Mouse (Mus musculus) liver, adult 2 months (tissue): Measurements from ENCODE around the gene Klhl28. TPM values are rescaled to one million over a fixed set of nuclear protein-coding genes. Genes with fewer than 3 reads are reported as not detected.

ENCODE experiments used
- DNase-seq: peaks from one replicate; pipeline ENCODE4 v3.0.0-alpha.2; 2011; ENCODE audit warnings: low read depth, low spot score; ENCODE audit errors: extremely low read depth
- H3K27ac ChIP-seq: fragments of 200-500 bp; replicated peaks from 2 replicates; pipeline ENCODE4 v1.5.1; 2012; ENCODE audit warnings: low read depth, mild to moderate bottlenecking, control low read depth, inconsistent platforms, low read length; ENCODE audit not compliant: insufficient read depth
- H3K27me3 ChIP-seq: fragments of 200-500 bp; 2 replicates; pipeline ENCODE4 v1.6.1; 2012; ENCODE audit warnings: mild to moderate bottlenecking, moderate library complexity, low read length, inconsistent platforms; ENCODE audit not compliant: control insufficient read depth, insufficient read depth
- H3K36me3 ChIP-seq: fragments of 200-500 bp; 2 replicates; pipeline ENCODE4 v1.6.1; 2012; ENCODE audit warnings: low read length, inconsistent platforms; ENCODE audit not compliant: control insufficient read depth, insufficient read depth
- H3K4me1 ChIP-seq: fragments of 200-500 bp; 2 replicates; pipeline ENCODE4 v1.6.1; 2011; ENCODE audit warnings: low read length; ENCODE audit not compliant: control insufficient read depth, insufficient read depth
- H3K4me3 ChIP-seq: fragments of 200-500 bp; 2 replicates; pipeline ENCODE4 v1.5.1; 2011; ENCODE audit warnings: low read depth, mild to moderate bottlenecking, control low read depth, low read length, moderate library complexity; ENCODE audit not compliant: insufficient read depth
- H3K79me2 ChIP-seq: fragments of 200-500 bp; 2 replicates; pipeline ENCODE4 v1.6.1; 2012; ENCODE audit warnings: inconsistent platforms, mild to moderate bottlenecking, low read length, moderate library complexity; ENCODE audit not compliant: control insufficient read depth, insufficient read depth
- H3K9ac ChIP-seq: fragments of 200-500 bp; 2 replicates; pipeline ENCODE4 v1.6.1; 2012; ENCODE audit warnings: low read depth, mild to moderate bottlenecking, control low read depth, inconsistent platforms, low read length
- CTCF ChIP-seq: fragments of 200-500 bp; IDR thresholded peaks from 2 replicates; pipeline ENCODE4 v1.5.1; 2011; ENCODE audit warnings: low read depth, low read length, control low read depth
- POLR2A ChIP-seq: fragments of 200-500 bp; IDR thresholded peaks from 2 replicates; pipeline ENCODE4 v1.6.1; 2011; ENCODE audit warnings: low read length, control low read depth; ENCODE audit not compliant: insufficient read depth; ENCODE audit errors: extremely low read depth
- WGBS: fragments of 180-500 bp; shearing (Covaris S2); methylation state at CpG from one replicate; pipeline ENCODE4 v1.1.7; 2018; 5-methylcytosine and 5-hydroxymethylcytosine counted together
- polyA plus RNA-seq: library from polyadenylated mRNA; depleted of rRNA; stranded (reverse); fragments of >200 nt; gene quantifications from 2 replicates; pipeline ENCODE4 v1.2.3, GENCODE M21; 2012
- total RNA-seq: library from RNA; depleted of rRNA; stranded (reverse); fragments of >200 nt; gene quantifications from 2 replicates; pipeline ENCODE4 v1.2.3, GENCODE M21; 2014

Gene Klhl28
- total and polyA plus RNA-seq, 2 experiments, result 1.6 to 6.2 TPM

DNA sequence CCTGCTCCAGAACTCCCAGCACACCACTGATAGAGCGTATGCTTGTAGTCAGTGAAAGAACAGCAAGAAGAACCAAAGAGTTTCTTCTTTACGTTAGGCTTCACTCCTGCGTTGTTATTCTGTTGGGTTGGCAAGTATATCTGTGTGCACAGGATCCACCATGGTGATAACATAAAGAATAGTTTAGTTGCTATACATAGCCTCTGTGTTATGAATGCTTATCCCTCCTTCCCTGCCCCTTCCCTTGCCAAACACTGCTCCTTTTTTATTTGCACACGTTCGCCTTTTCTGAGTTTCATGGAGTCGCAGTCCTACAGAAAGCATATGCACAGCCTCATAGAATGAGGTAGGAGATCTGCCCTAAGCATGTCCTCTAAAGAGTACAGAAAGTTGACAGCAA, 6.7 kb upstream of the Klhl28 start:
- peaks cover 8% of the 10 kb centered on the region; the same call in 1 of the 2 replicates for H3K79me2 ChIP-seq
- no peak overlapping the region for H3K9ac ChIP-seq
- TF ChIP-seq POLR2A, result no peak
- TF ChIP-seq CTCF, result no peak
- H3K36me3 ChIP-seq, result peaks cover 3% of the 10 kb centered on the region; the same call in 1 of the 2 replicates
- no peak overlapping the region for H3K4me3 ChIP-seq
- H3K27ac ChIP-seq, result no peak overlapping the region
- 74% methylated on average over 6 of the region's 6 CpGs for WGBS
- no peaks in the 10 kb centered on the region for H3K27me3 ChIP-seq
- no peak for DNase-seq
- H3K4me1 ChIP-seq, result peaks cover 3% of the 10 kb centered on the region; the same call in 1 of the 2 replicates

DNA sequence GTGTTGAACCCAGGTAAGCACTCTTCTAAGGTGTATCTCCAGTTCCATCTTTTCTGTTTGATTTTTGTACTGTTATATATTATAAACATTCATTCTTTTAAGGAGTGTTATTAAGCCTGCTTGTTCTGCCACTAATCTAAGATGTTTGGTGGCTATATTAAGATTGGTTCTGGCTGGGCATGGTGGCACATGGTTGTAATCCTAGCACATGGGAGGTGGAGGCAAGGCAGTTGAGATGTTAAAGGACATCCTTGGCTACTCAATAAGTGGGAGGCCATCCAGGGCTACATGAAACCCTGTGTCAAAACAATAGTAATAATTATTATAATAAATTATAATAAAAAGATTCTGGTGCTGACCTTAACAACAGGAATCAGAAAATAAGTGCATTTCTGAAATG, 6.1 kb upstream of the Klhl28 start:
- Histone ChIP-seq H3K27ac (no peak overlapping the region), H3K4me3 (no peak overlapping the region), H3K36me3 (peaks cover 2% of the 10 kb centered on the region; the same call in 1 of the 2 replicates), H3K4me1 (peaks cover 6% of the 10 kb centered on the region), H3K79me2 (peaks cover 8% of the 10 kb centered on the region; the same call in 1 of the 2 replicates), H3K27me3 (no peaks in the 10 kb centered on the region), H3K9ac (no peak overlapping the region)
- no peak for DNase-seq
- TF ChIP-seq POLR2A (no peak), CTCF (no peak)

DNA sequence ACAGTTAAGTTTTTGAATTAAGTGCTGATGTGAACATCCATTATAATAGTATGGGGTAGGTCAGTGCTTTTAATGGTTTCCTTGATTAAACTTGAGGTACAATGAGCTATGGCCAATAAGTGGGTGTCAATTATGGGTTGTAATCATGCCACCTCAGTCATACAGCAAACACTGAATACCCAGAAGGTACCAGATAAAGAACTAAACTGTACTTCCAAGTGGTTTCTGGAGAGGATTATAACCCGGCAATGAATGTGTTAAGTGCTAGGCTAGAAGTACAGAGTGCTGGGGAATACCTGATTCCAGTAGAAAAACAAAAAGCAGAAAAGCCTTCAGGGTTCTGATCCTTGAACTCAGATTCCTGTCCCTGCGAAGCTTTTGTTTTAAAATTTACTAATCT, 2.7 kb upstream of the Klhl28 start:
- Histone ChIP-seq H3K27me3 (no peaks in the 10 kb centered on the region), H3K9ac (no peak overlapping the region), H3K27ac (no peak overlapping the region), H3K4me1 (peaks cover 11% of the 10 kb centered on the region), H3K79me2 (peaks cover 4% of the 10 kb centered on the region; the same call in 1 of the 2 replicates), H3K4me3 (peak overlapping the region; percentile 29; the same call in 1 of the 2 replicates), H3K36me3 (peaks cover 2% of the 10 kb centered on the region; the same call in 1 of the 2 replicates)
- peak; percentile 7 for DNase-seq
- no peak for TF ChIP-seq POLR2A
- no peak for TF ChIP-seq CTCF
- WGBS, result 4% methylated on average over 2 of the region's 2 CpGs

DNA sequence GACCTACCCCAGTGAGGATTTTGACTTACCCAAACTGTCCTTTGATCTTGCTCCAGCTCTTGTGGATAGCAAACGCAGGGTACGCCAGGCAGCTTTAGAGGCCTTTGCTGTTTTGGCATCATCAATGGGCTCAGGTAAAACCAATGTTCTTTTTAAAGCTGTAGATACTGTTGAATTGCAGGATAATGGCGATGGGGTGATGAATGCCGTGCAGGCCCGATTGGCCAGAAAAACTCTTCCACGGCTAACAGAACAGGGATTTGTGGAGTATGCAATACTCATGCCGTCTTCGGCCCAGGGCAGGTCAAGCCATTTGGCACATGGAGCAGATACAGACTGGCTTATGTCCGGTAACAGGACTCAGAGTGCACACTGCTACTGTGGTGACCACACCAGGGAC, 2.1 kb upstream of the Klhl28 start:
- H3K4me1 ChIP-seq, result peaks cover 11% of the 10 kb centered on the region
- peak overlapping the region; percentile 0 for H3K9ac ChIP-seq
- TF ChIP-seq CTCF (no peak), POLR2A (no peak)
- no peaks in the 10 kb centered on the region for H3K27me3 ChIP-seq
- H3K36me3 ChIP-seq, result peaks cover 2% of the 10 kb centered on the region; the same call in 1 of the 2 replicates
- no peak overlapping the region for H3K27ac ChIP-seq
- under 1% methylated on average over 9 of the region's 9 CpGs for WGBS
- DNase-seq, result peak; percentile 75
- peak overlapping the region; percentile 43 for H3K4me3 ChIP-seq
- peaks cover 4% of the 10 kb centered on the region; the same call in 1 of the 2 replicates for H3K79me2 ChIP-seq

DNA sequence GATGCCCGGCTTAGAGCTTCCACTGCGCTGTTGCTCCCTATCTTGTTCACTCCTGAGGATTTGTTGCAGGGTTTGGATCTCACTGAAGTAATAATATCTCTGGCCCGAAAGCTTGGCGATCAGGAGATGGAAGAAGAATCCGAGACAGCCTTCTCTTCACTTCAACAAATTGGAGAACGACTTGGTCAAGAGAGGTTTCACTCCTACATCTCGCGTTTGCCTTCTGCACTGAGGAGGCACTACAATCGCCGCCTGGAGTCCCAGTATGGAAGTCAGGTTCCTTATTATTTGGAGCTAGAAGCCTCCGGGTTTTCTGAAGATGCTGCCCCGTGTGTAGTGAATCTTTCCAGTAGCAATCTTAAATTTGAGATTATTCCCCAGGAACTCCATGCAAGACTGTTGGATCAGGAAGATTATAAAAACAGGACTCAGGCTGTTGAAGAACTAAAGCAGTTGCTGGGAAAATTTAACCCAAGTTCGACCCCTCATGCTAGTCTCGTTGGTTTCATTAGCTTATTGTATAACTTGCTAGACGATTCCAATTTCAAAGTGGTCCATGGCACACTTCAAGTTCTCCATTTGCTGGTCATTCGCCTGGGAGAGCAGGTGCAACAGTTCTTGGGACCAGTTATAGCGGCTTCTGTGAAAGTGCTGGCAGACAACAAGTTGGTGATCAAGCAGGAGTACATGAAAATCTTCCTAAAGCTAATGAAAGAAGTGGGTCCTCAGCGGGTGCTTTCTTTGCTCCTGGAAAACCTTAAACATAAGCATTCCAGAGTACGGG, 1.5 kb upstream of the Klhl28 start:
- no peak for DNase-seq
- H3K36me3 ChIP-seq, result peaks cover 2% of the 10 kb centered on the region; the same call in 1 of the 2 replicates
- peak overlapping the region; percentile 30; the same call in 1 of the 2 replicates for H3K27ac ChIP-seq
- peak overlapping the region; percentile 84 for H3K9ac ChIP-seq
- 7% methylated on average over 19 of the region's 19 CpGs for WGBS
- H3K79me2 ChIP-seq, result no peaks in the 10 kb centered on the region; the same call in 1 of the 2 replicates
- peak overlapping the region; percentile 81 for H3K4me3 ChIP-seq
- no peaks in the 10 kb centered on the region for H3K27me3 ChIP-seq
- TF ChIP-seq POLR2A (no peak), CTCF (no peak)
- peaks cover 8% of the 10 kb centered on the region for H3K4me1 ChIP-seq
